Mouse (Mus musculus) spleen, adult 2 months (tissue): ENCODE measurements at regions not wholly inside any gene's neighbourhood (a gene's known extent, or its start where the extent isn't known, plus 50 kb on each side); places are given as distances from the start of the nearest gene placed in this dataset.

Experiments used
- CTCF ChIP-seq: fragments of 200-500 bp; IDR thresholded peaks from 2 replicates; pipeline ENCODE4 v1.5.1; 2011; ENCODE audit warnings: mild to moderate bottlenecking, inconsistent platforms; ENCODE audit not compliant: insufficient read depth, insufficient read length, insufficient replicate concordance; ENCODE audit errors: extremely low read depth
- POLR2A ChIP-seq: fragments of 200-500 bp; IDR thresholded peaks from 2 replicates; pipeline ENCODE4 v1.6.1; 2011; ENCODE audit warnings: low read depth, low read length, inconsistent platforms

GRCm38 (mm10) chr4:55779581-55779980 is 247.3 kb upstream of the Klf4 start:
- no peak for TF ChIP-seq POLR2A
- TF ChIP-seq CTCF, result no peak
